Mouse (Mus musculus): ENCODE measurements around the gene Snrnp48. TPM values are rescaled to one million over a fixed set of nuclear protein-coding genes. Genes with fewer than 3 reads are reported as not detected.

Snrnp48 gene
- total RNA-seq (2015): 63.3 and 73.8 TPM in 2 replicates
- total RNA-seq (2017): 65.3 and 112 TPM in 2 replicates

- peak; percentile 100 for ATAC-seq (replicated peaks; ENCODE audit: poor library complexity)
Observed at GRCm38 (mm10) chr13:38204702-38205482, at the start of gene Snrnp48. Gene Snrnp48 (plus strand): TSS chr13:38204938.

GRCm38 (mm10) chr13:38155523-38155922, 49.2 kb upstream of the Snrnp48 start:
- no peak for ATAC-seq (replicated peaks; ENCODE audit: poor library complexity)

GRCm38 (mm10) chr13:38157635-38158034, 47.1 kb upstream of the Snrnp48 start:
- ATAC-seq (replicated peaks; ENCODE audit: poor library complexity): peak; percentile 88

DNA sequence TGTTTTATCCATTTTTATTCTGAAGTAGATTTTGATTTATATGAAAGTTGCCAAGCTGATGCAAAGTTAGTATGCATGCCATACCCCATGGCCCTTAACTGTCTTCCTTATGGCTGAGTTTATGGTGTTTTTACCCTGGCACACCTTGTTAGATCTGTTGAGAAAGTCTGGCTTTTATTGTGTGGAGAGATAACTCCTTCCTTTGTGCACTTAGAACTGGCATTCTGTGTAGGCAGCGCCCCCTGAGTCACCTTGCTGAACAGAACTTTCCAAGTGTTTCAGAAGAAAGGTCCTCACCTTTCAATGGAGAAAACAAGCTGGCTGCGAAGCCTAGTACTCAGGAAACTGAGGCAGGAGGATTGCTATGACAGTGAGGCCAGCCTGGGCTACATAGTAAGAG, 42.7 kb upstream of the Snrnp48 start:
- ATAC-seq (replicated peaks; ENCODE audit: poor library complexity): no peak

DNA sequence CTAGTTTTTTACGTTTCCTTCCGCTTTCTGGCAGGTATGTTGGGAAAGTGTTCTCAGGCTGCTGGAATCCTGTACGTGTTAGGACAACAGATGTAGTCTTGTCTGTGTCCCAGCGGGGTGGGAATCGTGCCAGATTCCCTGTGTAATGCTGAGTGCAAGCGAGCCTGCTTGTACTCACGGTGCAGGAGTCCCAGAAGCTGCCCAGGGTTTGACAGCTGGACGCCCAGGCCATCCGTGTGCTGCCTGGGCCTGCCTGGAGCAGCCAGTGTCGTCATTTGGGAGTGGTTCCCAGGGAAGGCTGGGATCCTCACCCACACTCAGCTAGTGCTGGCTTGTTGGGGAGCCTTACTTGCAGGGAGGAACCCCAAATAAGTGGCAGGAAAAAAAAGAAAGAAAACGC, 42.1 kb upstream of the Snrnp48 start:
- ATAC-seq (replicated peaks; ENCODE audit: poor library complexity): peak; percentile 38

DNA sequence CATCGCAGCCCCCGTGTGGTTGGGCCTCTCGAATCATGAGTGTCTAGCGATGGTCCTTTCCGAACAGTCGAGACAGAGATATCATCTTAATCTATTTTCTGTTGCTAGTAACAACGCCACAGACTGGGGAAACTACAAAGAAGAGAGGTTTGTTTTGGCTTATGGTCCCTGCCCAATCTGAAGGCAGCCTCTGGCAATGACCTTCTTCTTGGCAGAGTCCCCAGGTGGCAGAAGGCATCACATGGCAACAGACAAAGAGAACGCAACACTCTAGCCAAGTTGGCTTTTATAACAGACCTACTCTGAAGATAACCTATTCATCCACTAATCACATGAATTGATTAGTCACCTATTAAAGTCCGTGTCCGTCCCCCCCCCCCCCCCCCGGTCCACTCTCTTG, 39.8 kb upstream of the Snrnp48 start:
- ATAC-seq (replicated peaks; ENCODE audit: poor library complexity): no peak

DNA sequence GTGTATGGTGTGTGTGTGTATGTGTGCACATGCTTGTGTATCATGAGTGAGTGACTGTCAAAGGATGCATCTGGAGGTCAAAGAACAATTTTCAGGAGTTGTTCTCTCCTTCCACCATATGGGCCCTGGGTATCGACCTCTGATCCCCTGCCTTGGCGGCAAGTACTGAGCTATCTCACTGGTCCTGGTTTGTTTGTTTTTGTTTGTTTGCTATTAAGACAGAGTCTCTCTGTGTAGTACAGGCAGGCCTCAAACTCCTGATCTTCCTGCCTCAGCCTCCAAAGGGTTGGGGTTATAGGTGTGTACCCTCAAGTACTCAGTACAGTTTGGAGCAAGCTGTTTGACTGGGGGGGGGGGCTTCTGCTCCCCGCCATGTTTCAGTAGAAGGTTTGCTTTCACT, 37.7 kb upstream of the Snrnp48 start:
- no peak for ATAC-seq (replicated peaks; ENCODE audit: poor library complexity)

GRCm38 (mm10) chr13:38170707-38171144, 34.0 kb upstream of the Snrnp48 start:
- no peak for ATAC-seq (replicated peaks; ENCODE audit: poor library complexity)

GRCm38 (mm10) chr13:38193406-38193805, 11.3 kb upstream of the Snrnp48 start:
- ATAC-seq (replicated peaks; ENCODE audit: poor library complexity): no peak

GRCm38 (mm10) chr13:38201413-38201812, 3.3 kb upstream of the Snrnp48 start:
- ATAC-seq (replicated peaks; ENCODE audit: poor library complexity): no peak

DNA sequence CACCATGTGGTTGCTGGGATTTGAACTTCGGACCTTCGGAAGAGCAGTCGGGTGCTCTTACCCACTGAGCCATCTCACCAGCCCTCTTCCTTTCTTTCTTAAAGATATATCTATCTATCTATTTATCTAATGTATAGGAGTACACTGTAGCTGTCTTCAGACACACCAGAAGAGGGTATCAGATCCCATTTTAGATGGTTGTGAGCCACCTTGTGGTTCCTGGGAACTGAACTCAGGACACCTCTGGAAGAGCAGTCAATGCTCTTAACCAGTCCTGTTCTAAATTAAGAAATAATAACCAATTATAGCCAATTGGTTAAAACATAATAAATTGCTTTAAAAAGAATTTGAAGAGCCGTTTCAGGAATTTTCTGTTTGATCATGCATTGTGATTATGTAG, 567 bp upstream of the Snrnp48 start:
- no peak for ATAC-seq (replicated peaks; ENCODE audit: poor library complexity)

GRCm38 (mm10) chr13:38211122-38211521, 6.4 kb downstream of the Snrnp48 start:
- peak; percentile 69 for ATAC-seq (replicated peaks; ENCODE audit: poor library complexity)

GRCm38 (mm10) chr13:38218686-38219085, 13.9 kb downstream of the Snrnp48 start:
- ATAC-seq (replicated peaks; ENCODE audit: poor library complexity): no peak

- ATAC-seq (replicated peaks; ENCODE audit: poor library complexity): no peak
Observed at GRCm38 (mm10) chr13:38220331-38220730, 15.6 kb downstream of the Snrnp48 start.

- ATAC-seq (replicated peaks; ENCODE audit: poor library complexity): no peak
Observed at GRCm38 (mm10) chr13:38230177-38230821, 25.6 kb downstream of the Snrnp48 start.

GRCm38 (mm10) chr13:38232411-38232810, 27.7 kb downstream of the Snrnp48 start:
- ATAC-seq (replicated peaks; ENCODE audit: poor library complexity): no peak

GRCm38 (mm10) chr13:38232856-38233625, 28.3 kb downstream of the Snrnp48 start:
- ATAC-seq (replicated peaks; ENCODE audit: poor library complexity): no peak

GRCm38 (mm10) chr13:38234651-38235050, 29.9 kb downstream of the Snrnp48 start:
- ATAC-seq (replicated peaks; ENCODE audit: poor library complexity): no peak

- ATAC-seq (replicated peaks; ENCODE audit: poor library complexity): peak; percentile 69
Observed at GRCm38 (mm10) chr13:38235370-38235769, 30.6 kb downstream of the Snrnp48 start.

- no peak for ATAC-seq (replicated peaks; ENCODE audit: poor library complexity)
Observed at GRCm38 (mm10) chr13:38248151-38248550, 43.4 kb downstream of the Snrnp48 start.

- no peak for ATAC-seq (replicated peaks; ENCODE audit: poor library complexity)
Observed at GRCm38 (mm10) chr13:38251226-38251625, 46.5 kb downstream of the Snrnp48 start.

DNA sequence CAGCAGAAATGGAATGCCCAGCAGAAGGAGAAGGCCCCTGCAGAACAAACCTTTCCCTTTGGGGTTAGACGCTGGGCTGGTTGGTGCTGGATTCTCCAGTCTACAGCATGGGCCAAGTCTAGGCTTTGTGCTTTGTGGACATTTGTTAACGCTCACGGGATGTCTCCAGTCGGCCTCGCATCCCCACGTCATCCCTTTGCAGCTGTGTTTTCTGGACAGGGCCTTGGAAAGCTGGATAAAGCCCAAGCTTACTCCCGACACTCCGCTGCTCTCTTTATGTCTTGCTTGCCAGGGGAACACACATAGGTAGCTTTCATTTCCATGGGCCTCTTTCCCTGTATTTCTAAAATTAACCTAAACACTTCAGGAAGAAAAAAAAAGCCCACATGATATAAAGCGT, 49.0 kb downstream of the Snrnp48 start:
- no peak for ATAC-seq (replicated peaks; ENCODE audit: poor library complexity)
